Mouse (Mus musculus) thymus, adult 2 months (tissue): ENCODE measurements around the gene Acap1.

Experiments used
- CTCF ChIP-seq: fragments of 200-500 bp; IDR thresholded peaks from 2 replicates; pipeline ENCODE4 v1.5.1; 2012; ENCODE audit warnings: mild to moderate bottlenecking, control low read depth, low read length, moderate library complexity, borderline replicate concordance; ENCODE audit not compliant: control insufficient read depth, poor library complexity, insufficient read depth; ENCODE audit errors: extremely low read depth
- POLR2A ChIP-seq: fragments of 200-500 bp; IDR thresholded peaks from 2 replicates; pipeline ENCODE4 v1.6.1; 2012; ENCODE audit warnings: mild to moderate bottlenecking, low read length, control low read depth, moderate library complexity; ENCODE audit not compliant: control insufficient read depth, poor library complexity, insufficient read depth; ENCODE audit errors: extremely low read depth

DNA sequence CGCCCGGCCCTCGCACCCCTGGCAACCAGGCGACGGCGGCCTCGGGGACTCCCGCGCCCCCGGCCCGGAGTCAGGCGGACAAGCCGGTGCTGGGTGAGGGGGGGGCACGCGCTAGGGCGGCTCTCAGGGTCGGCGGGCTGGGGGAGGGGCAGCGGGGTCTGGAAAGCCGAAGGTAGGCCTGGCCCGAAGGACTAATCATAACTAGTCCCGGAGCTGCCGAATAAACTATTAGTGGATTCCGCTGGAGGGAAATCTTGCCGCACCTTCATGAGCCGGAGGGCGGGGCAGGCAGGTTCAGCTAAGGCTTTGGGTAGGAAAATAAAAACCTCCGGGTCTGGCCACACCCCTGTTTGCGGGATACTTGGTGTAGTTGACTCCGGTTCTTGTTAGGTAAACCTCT is 40.8 kb upstream of the Acap1 start:
- TF ChIP-seq CTCF (no peak), POLR2A (no peak)
